Mouse (Mus musculus) cerebellum, adult 2 months (tissue): ENCODE data around the gene P2ry6.

Experiments used
- CTCF ChIP-seq: fragments of 200-500 bp; IDR thresholded peaks from 2 replicates; pipeline ENCODE4 v1.5.1; 2011; ENCODE audit warnings: low read depth, mild to moderate bottlenecking, control low read depth, low read length, moderate library complexity, borderline replicate concordance; ENCODE audit not compliant: insufficient read depth
- POLR2A ChIP-seq: fragments of 200-500 bp; IDR thresholded peaks from 2 replicates; pipeline ENCODE4 v1.6.1; 2011; ENCODE audit warnings: low read length, control low read depth, borderline replicate concordance; ENCODE audit not compliant: insufficient read depth

GRCm38 (mm10) chr7:100918176-100918575, 56.3 kb downstream of the P2ry6 start:
- TF ChIP-seq CTCF (no peak), POLR2A (no peak)
